Mouse (Mus musculus) urinary bladder, postnatal 36 days (tissue): ENCODE measurements at regions not wholly inside any gene's neighbourhood (a gene's known extent, or its start where the extent isn't known, plus 50 kb on each side); places are given as distances from the start of the nearest gene placed in this dataset.

Experiments
- DNase-seq, 2 experiments: peaks; one replicate each; pipeline ENCODE4 v3.0.0; 2022; ENCODE audit warnings: low spot score in 2 of 2, mixed read lengths in 1 of 2

GRCm38 (mm10) chr13:116795041-116795440 lies 230.3 kb downstream of the Parp8 start:
- DNase-seq: no peak

GRCm38 (mm10) chr13:116781616-116782015 lies 243.7 kb downstream of the Parp8 start:
- DNase-seq: no peak

GRCm38 (mm10) chr13:116765491-116765890 lies 259.8 kb downstream of the Parp8 start:
- DNase-seq: no peak

- no peak for DNase-seq
These were observed 265.4 kb downstream of the Parp8 start for GRCm38 (mm10) chr13:116759912-116760311.

GRCm38 (mm10) chr13:116740825-116741224 lies 284.5 kb downstream of the Parp8 start:
- no peak for DNase-seq

GRCm38 (mm10) chr13:116723361-116724153 lies 301.8 kb downstream of the Parp8 start:
- DNase-seq: no peak

- DNase-seq: peak; percentile 53 to 59
These were observed 310.5 kb downstream of the Parp8 start for GRCm38 (mm10) chr13:116714809-116715208.

GRCm38 (mm10) chr13:116711866-116712593 lies 313.3 kb downstream of the Parp8 start:
- DNase-seq: peak; percentile 46 to 69

- no peak for DNase-seq
These were observed 314.0 kb downstream of the Parp8 start for GRCm38 (mm10) chr13:116711148-116711865.

- DNase-seq: no peak
These were observed 315.7 kb downstream of the Parp8 start for GRCm38 (mm10) chr13:116709671-116710070.

- DNase-seq: no peak
These were observed 316.5 kb downstream of the Parp8 start for GRCm38 (mm10) chr13:116708846-116709245.

GRCm38 (mm10) chr13:116708456-116708780 lies 316.9 kb downstream of the Parp8 start:
- DNase-seq: no peak

- no peak for DNase-seq
These were observed 317.5 kb downstream of the Parp8 start for GRCm38 (mm10) chr13:116707621-116708455.

- no peak for DNase-seq
These were observed 318.7 kb downstream of the Parp8 start for GRCm38 (mm10) chr13:116706401-116707330.

- no peak for DNase-seq
These were observed 319.5 kb downstream of the Parp8 start for GRCm38 (mm10) chr13:116705611-116706386.

GRCm38 (mm10) chr13:116688714-116689113 lies 336.6 kb downstream of the Parp8 start:
- no peak for DNase-seq
